Mouse (Mus musculus) inflammation-experienced regulatory T-cells, adult 6 months (primary cell): ENCODE measurements around the gene Eya2. TPM values are rescaled to one million over a fixed set of nuclear protein-coding genes. Genes with fewer than 3 reads are reported as not detected.

Experiments used
- ATAC-seq: one replicate; pipeline ENCODE4 v1.8.0; 2017
- polyA plus RNA-seq, 3 experiments: library from polyadenylated mRNA; unstranded; fragments of 100-300 nt; shearing (Covaris generic); gene quantifications; one replicate each; pipeline ENCODE4 v1.2.1; 2017

Gene Eya2
- polyA plus RNA-seq, 3 experiments from 2014 or later = 4.5 to 17.0 (median 13.2) TPM

DNA sequence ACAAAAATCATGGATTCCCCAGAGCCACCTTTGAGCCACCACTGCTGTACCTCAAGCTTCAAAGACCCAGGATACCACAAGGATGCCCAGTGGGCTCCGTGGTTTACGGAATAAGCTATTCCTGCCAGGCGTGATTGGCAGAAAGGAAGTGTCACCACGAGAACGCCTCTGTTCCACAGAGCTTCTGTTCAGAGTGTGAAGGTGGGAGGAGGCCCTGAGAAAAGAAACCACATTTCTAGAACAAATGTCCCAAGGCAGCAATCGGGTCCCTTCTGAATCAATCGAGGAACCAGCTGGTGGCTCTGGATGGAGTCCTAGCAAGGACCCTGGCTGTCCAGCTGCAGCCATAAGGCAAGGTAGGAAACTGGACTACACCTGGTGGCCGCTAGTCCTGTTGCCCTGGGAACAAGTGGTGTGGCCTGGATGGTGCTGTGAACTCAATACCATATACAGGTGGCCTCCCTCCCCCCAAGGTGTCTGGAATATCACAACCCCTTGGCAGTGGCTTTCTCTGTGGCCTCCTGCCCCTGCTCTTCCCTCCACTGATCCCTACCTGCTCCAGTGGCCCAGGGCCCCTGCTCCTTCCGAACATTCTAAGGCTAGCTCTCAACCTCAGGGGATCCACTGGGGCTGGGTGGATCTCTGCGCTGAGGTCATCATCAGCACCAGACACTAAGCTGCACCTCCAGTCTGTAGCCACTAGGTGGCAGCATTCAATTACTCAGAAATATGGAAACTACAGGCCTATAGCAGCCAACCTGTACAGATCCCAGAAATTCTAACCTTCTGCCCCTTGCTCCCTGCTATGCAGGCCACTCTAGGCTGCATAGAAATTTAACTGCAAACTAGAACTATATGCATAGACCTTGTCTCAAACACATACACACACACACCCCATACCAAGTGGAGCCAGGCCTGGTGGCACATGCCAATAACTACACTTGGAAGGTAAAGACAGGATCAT lies 224.4 kb downstream of the Eya2 start:
- ATAC-seq = peak; percentile 72

DNA sequence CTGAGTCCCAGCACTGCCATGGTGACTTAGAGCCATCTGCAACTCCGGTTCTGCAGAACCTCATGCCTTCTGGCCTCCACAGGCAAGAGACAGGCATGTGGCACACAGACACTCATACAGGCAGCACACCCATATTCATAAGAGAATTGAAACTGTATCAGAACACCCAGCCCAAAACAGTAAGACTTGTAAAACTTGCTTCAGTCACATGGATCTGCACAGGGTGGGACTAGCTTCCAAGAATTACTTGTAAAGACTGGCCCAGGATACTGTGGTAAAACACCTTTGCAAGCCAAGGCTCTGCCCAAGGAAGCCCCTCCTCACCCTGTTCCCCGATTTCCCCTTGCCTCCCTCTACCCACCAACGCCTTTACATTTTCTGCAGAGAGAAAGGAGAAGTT lies 225.2 kb downstream of the Eya2 start:
- ATAC-seq = no peak

- no peak for ATAC-seq
Observed at GRCm38 (mm10) chr2:165820504-165821095, 225.8 kb downstream of the Eya2 start.

Other genes starting within 250 kb of the Eya2 start
- not detected for gene Zfp663, start 226.3 kb upstream of the Eya2 start, polyA plus RNA-seq
- not detected for gene Zfp334, start 206.8 kb upstream of the Eya2 start, polyA plus RNA-seq
- gene Ocstamp, start 194.6 kb upstream of the Eya2 start, polyA plus RNA-seq = not detected
- not detected for gene Slc13a3, start 121.8 kb upstream of the Eya2 start, polyA plus RNA-seq
- gene Trp53rka, start 101.7 kb upstream of the Eya2 start, polyA plus RNA-seq = 1 to 10 TPM; 3.5 to 5.0 (median 4.3) TPM
- gene Slc2a10, start 91.2 kb upstream of the Eya2 start, polyA plus RNA-seq = not detected